In genomic region chr2:14130641-14131339, GRCm38 (mm10) we compare ENCODE assay signal across 11 mouse cellular contexts. TPM values are rescaled to one million over a fixed set of nuclear protein-coding genes. Genes with fewer than 3 reads are reported as not detected.
DNase-seq lines count a peak whose midpoint lies in the region; ATAC-seq and TF ChIP-seq lines count a peak whose summit lies in the region.
"Had no signal": no experiment of that assay in that cellular context is flagged by ENCODE, and none has a peak within 500 bp of the region (broad histone marks: within the 10 kb centered on the region; RNA-seq: fewer than 3 reads in every experiment).

No protein-coding gene starts in this region.

- WGBS in lung, postnatal 0 days, result 72% methylated on average over 12 of the region's 12 CpGs
- WGBS in heart, embryonic 12.5 days, result 88% methylated on average over 12 of the region's 12 CpGs

- ATAC-seq in lung, postnatal 0 days, result peak; percentile 43; the same call in 1 of the 2 replicates
- no peak for ATAC-seq in heart, embryonic 12.5 days (ENCODE audit: insufficient number of reproducible peaks, low FRiP score)

- H3K4me1 ChIP-seq in lung, postnatal 0 days (ENCODE audit: insufficient read depth, low read depth, low read length), result no peaks in the 10 kb centered on the region
- 0 out of 2 replicates have a peak, but pooled peaks cover 2% of the 10 kb centered on the region for H3K4me1 ChIP-seq in heart, embryonic 12.5 days (replicated peaks)

- TF ChIP-seq CTCF in lung, postnatal 0 days (IDR thresholded peaks at IDR 0.05), result no peak

- no peaks in the 10 kb centered on the region for H3K36me3 ChIP-seq in lung, postnatal 0 days (ENCODE audit: insufficient read depth, low read length)
- H3K36me3 ChIP-seq in heart, embryonic 12.5 days, result peaks cover 34% of the 10 kb centered on the region

- no peak overlapping the region for H3K9ac ChIP-seq in lung, postnatal 0 days (replicated peaks; ENCODE audit: low read depth)
- no peak overlapping the region for H3K9ac ChIP-seq in heart, embryonic 12.5 days
- H3K9ac ChIP-seq: lung, embryonic 14.5 days had no signal

- H3K4me3 ChIP-seq in lung, postnatal 0 days (ENCODE audit: low read depth, low read length), result no peak overlapping the region
- H3K4me3 ChIP-seq in heart, embryonic 12.5 days, result no peak overlapping the region

- no peaks in the 10 kb centered on the region for H3K27me3 ChIP-seq in lung, postnatal 0 days (replicated peaks; ENCODE audit: insufficient read depth, low read length)
- no peaks in the 10 kb centered on the region for H3K27me3 ChIP-seq in heart, embryonic 12.5 days (replicated peaks)

- TF ChIP-seq EP300 in lung, postnatal 0 days (IDR thresholded peaks at IDR 0.05), result no peak

- H3K9me3 ChIP-seq in lung, postnatal 0 days (ENCODE audit: low read length), result no peaks in the 10 kb centered on the region
- H3K9me3 ChIP-seq in heart, embryonic 12.5 days (replicated peaks), result no peaks in the 10 kb centered on the region

- DNase-seq in lung, postnatal 0 days (ENCODE audit: low spot score), result no peak
- no peak for DNase-seq in lung, postnatal 4 days
- DNase-seq in forelimb bud, embryonic 11.5 days (ENCODE audit: low read depth, low spot score), result peak; percentile 20
- DNase-seq in lung, postnatal 36 days, result peak; percentile 24
- peak; percentile 52 for DNase-seq in thymus, postnatal 25 days
- DNase-seq in cerebellum, adult 9-10 months, result no peak
- no peak for DNase-seq in cerebellum, postnatal 36 days
- DNase-seq: cerebellum, adult 11-12 months; heart, postnatal 4 days; lung, embryonic 14.5 days had no signal

- H3K27ac ChIP-seq in lung, postnatal 0 days (ENCODE audit: low read length), result no peak overlapping the region
- H3K27ac ChIP-seq in heart, embryonic 12.5 days (ENCODE audit: poor library complexity, severe bottlenecking), result no peak overlapping the region

- no peak overlapping the region for H3K4me2 ChIP-seq in lung, postnatal 0 days (replicated peaks; ENCODE audit: low read depth, low read length)
- H3K4me2 ChIP-seq in heart, embryonic 12.5 days, result no peak overlapping the region
- H3K4me2 ChIP-seq: lung, embryonic 14.5 days had no signal

RNA-seq across cellular contexts. Expression of gene Tmem236, which starts 43.5 kb away (rescaled TPM):
- 0.07 TPM in 1 of 2 replicates, not detected in the other for polyA plus RNA-seq in lung, postnatal 0 days (2015; fragmentation: Nextera tagmentation; extraction: Ambion mirVana)
- polyA plus RNA-seq in heart, embryonic 12.5 days (2016; fragmentation: Nextera tagmentation; extraction: Ambion mirVana), result 0.05 and 0.09 TPM in 2 replicates
- polyA plus RNA-seq: lung, embryonic 14.5 days had no signal

RNA-seq across cellular contexts. Expression of gene Stam, which starts 56.9 kb away (rescaled TPM):
- 46.7 and 51.8 TPM in 2 replicates for polyA plus RNA-seq in lung, postnatal 0 days (2015; fragmentation: Nextera tagmentation; extraction: Ambion mirVana)
- polyA plus RNA-seq in heart, embryonic 12.5 days (2016; fragmentation: Nextera tagmentation; extraction: Ambion mirVana), result 59.5 and 63.1 TPM in 2 replicates

Comparison
In these comparisons a context has a peak if more than half of its experiments do, and no peak if none do; other contexts are left out.
1. DNase-seq: peak in forelimb bud, embryonic 11.5 days (single experiment), lung, postnatal 36 days (single experiment) and thymus, postnatal 25 days (single experiment); none in lung, postnatal 0 days (single experiment), lung, postnatal 4 days (0 of 2), cerebellum, adult 9-10 months (single experiment) and cerebellum, postnatal 36 days (0 of 2).